Comparison of ENCODE assay signal across 20 mouse cellular contexts in genomic region chr14:71674564-71674963, GRCm38 (mm10).
DNase-seq lines count a peak whose midpoint lies in the region; ATAC-seq and TF ChIP-seq lines count a peak whose summit lies in the region.
"Had no signal": no experiment of that assay in that cellular context is flagged by ENCODE, and none has a peak within 500 bp of the region (broad histone marks: within the 10 kb centered on the region; RNA-seq: fewer than 3 reads in every experiment).

No protein-coding gene starts in this region.

- WGBS in forebrain, embryonic 16.5 days: 27% methylated on average over 4 of the region's 4 CpGs
- WGBS in forebrain, postnatal 0 days: 30% methylated on average over 4 of the region's 4 CpGs
- 63% methylated on average over 4 of the region's 4 CpGs for WGBS in hindbrain, embryonic 15.5 days
- 58% methylated on average over 4 of the region's 4 CpGs for WGBS in hindbrain, postnatal 0 days
- 48% methylated on average over 4 of the region's 4 CpGs for WGBS in midbrain, embryonic 16.5 days
- WGBS in midbrain, embryonic 11.5 days: 88% methylated on average over 4 of the region's 4 CpGs
- WGBS in midbrain, postnatal 0 days: 56% methylated on average over 4 of the region's 4 CpGs

- ATAC-seq in forebrain, embryonic 16.5 days: 0 out of 2 replicates have a peak, but pooled peaks have one; percentile 50
- no peak for ATAC-seq in forebrain, postnatal 0 days
- ATAC-seq in hindbrain, embryonic 15.5 days (ENCODE audit: low FRiP score, low read depth): no peak
- ATAC-seq in hindbrain, postnatal 0 days: no peak
- no peak for ATAC-seq in midbrain, embryonic 16.5 days
- ATAC-seq in midbrain, embryonic 11.5 days (ENCODE audit: low FRiP score): no peak
- ATAC-seq in midbrain, postnatal 0 days (ENCODE audit: low FRiP score): no peak
- ATAC-seq: CD4-positive, CD25-positive, alpha-beta regulatory T cell, adult 4 months; intestine, embryonic 15.5 days had no signal

- H3K4me1 ChIP-seq in forebrain, embryonic 16.5 days (replicated peaks; ENCODE audit: control insufficient read depth, insufficient read depth, low read length): peaks cover 9% of the 10 kb centered on the region
- H3K4me1 ChIP-seq in forebrain, postnatal 0 days (ENCODE audit: insufficient read depth): no peaks in the 10 kb centered on the region; the same call in 1 of the 2 replicates
- peaks cover 17% of the 10 kb centered on the region for H3K4me1 ChIP-seq in hindbrain, embryonic 15.5 days (replicated peaks)
- H3K4me1 ChIP-seq in hindbrain, postnatal 0 days (ENCODE audit: insufficient read depth, low read length): no peaks in the 10 kb centered on the region
- peaks cover 4% of the 10 kb centered on the region for H3K4me1 ChIP-seq in midbrain, embryonic 16.5 days (ENCODE audit: control insufficient read depth, insufficient read depth, low read length)
- H3K4me1 ChIP-seq in midbrain, embryonic 11.5 days (ENCODE audit: control insufficient read depth, insufficient read depth, low read length): no peaks in the 10 kb centered on the region
- H3K4me1 ChIP-seq in midbrain, postnatal 0 days (ENCODE audit: insufficient read depth, low read length): peaks cover 3% of the 10 kb centered on the region; the same call in 1 of the 2 replicates
- H3K4me1 ChIP-seq: embryonic facial prominence, embryonic 13.5 days; heart, embryonic 12.5 days; heart, embryonic 15.5 days; hindbrain, embryonic 10.5 days; intestine, embryonic 15.5 days had no signal

- H3K4me2 ChIP-seq in forebrain, embryonic 16.5 days (ENCODE audit: low read length): no peak overlapping the region
- no peak overlapping the region for H3K4me2 ChIP-seq in forebrain, postnatal 0 days (ENCODE audit: low read depth)
- H3K4me2 ChIP-seq in hindbrain, embryonic 15.5 days: no peak overlapping the region
- H3K4me2 ChIP-seq in hindbrain, postnatal 0 days (ENCODE audit: low read depth, low read length): no peak overlapping the region
- H3K4me2 ChIP-seq in midbrain, embryonic 16.5 days (ENCODE audit: low read length): no peak overlapping the region
- H3K4me2 ChIP-seq in midbrain, embryonic 11.5 days: no peak overlapping the region
- no peak overlapping the region for H3K4me2 ChIP-seq in midbrain, postnatal 0 days (ENCODE audit: low read depth, low read length, poor library complexity, severe bottlenecking)
- H3K4me2 ChIP-seq: embryonic facial prominence, embryonic 13.5 days; heart, embryonic 12.5 days; heart, embryonic 15.5 days; intestine, embryonic 15.5 days had no signal

- no peak for TF ChIP-seq CTCF in forebrain, postnatal 0 days (IDR thresholded peaks at IDR 0.05; ENCODE audit: low read depth)
- TF ChIP-seq CTCF in hindbrain, postnatal 0 days (IDR thresholded peaks at IDR 0.05; ENCODE audit: low read depth): no peak
- TF ChIP-seq CTCF in midbrain, postnatal 0 days (IDR thresholded peaks at IDR 0.05): no peak

- no peaks in the 10 kb centered on the region for H3K36me3 ChIP-seq in forebrain, embryonic 16.5 days (ENCODE audit: control insufficient read depth, insufficient read depth)
- H3K36me3 ChIP-seq in forebrain, postnatal 0 days (ENCODE audit: insufficient read depth): no peaks in the 10 kb centered on the region
- H3K36me3 ChIP-seq in hindbrain, embryonic 15.5 days: no peaks in the 10 kb centered on the region
- no peaks in the 10 kb centered on the region for H3K36me3 ChIP-seq in hindbrain, postnatal 0 days (ENCODE audit: insufficient read depth, low read length)
- no peaks in the 10 kb centered on the region for H3K36me3 ChIP-seq in midbrain, embryonic 16.5 days (ENCODE audit: control insufficient read depth, insufficient read depth, low read length)
- H3K36me3 ChIP-seq in midbrain, embryonic 11.5 days (ENCODE audit: control insufficient read depth, insufficient read depth, low read length): no peaks in the 10 kb centered on the region
- no peaks in the 10 kb centered on the region for H3K36me3 ChIP-seq in midbrain, postnatal 0 days (ENCODE audit: insufficient read depth, low read length)
- H3K36me3 ChIP-seq: embryonic facial prominence, embryonic 10.5 days; embryonic facial prominence, embryonic 13.5 days; heart, embryonic 12.5 days; heart, embryonic 15.5 days; hindbrain, embryonic 10.5 days; intestine, embryonic 15.5 days had no signal

- no peak overlapping the region for H3K4me3 ChIP-seq in forebrain, embryonic 16.5 days (replicated peaks; ENCODE audit: low read length)
- H3K4me3 ChIP-seq in forebrain, postnatal 0 days (ENCODE audit: low read depth, low read length): no peak overlapping the region
- H3K4me3 ChIP-seq in hindbrain, embryonic 15.5 days: no peak overlapping the region
- no peak overlapping the region for H3K4me3 ChIP-seq in hindbrain, postnatal 0 days (ENCODE audit: low read length)
- H3K4me3 ChIP-seq in midbrain, embryonic 16.5 days (ENCODE audit: low read depth, low read length): no peak overlapping the region
- H3K4me3 ChIP-seq in midbrain, embryonic 11.5 days (ENCODE audit: low read depth, low read length): no peak overlapping the region
- no peak overlapping the region for H3K4me3 ChIP-seq in midbrain, postnatal 0 days (ENCODE audit: low read depth, low read length)
- H3K4me3 ChIP-seq: embryonic facial prominence, embryonic 10.5 days; embryonic facial prominence, embryonic 13.5 days; erythroblast, embryonic 14.5 days; heart, embryonic 12.5 days; heart, embryonic 15.5 days; hindbrain, embryonic 10.5 days; intestine, embryonic 15.5 days had no signal

- no peaks in the 10 kb centered on the region for H3K27me3 ChIP-seq in forebrain, embryonic 16.5 days (replicated peaks; ENCODE audit: control insufficient read depth, insufficient read depth, low read length)
- H3K27me3 ChIP-seq in forebrain, postnatal 0 days (ENCODE audit: insufficient read depth, low read length): no peaks in the 10 kb centered on the region
- H3K27me3 ChIP-seq in hindbrain, embryonic 15.5 days: no peaks in the 10 kb centered on the region
- no peaks in the 10 kb centered on the region for H3K27me3 ChIP-seq in hindbrain, postnatal 0 days (ENCODE audit: insufficient read depth, low read length)
- H3K27me3 ChIP-seq in midbrain, embryonic 16.5 days (ENCODE audit: control insufficient read depth, insufficient read depth, low read depth, low read length): no peaks in the 10 kb centered on the region
- H3K27me3 ChIP-seq in midbrain, embryonic 11.5 days (ENCODE audit: control insufficient read depth, insufficient read depth, low read length): no peaks in the 10 kb centered on the region
- no peaks in the 10 kb centered on the region for H3K27me3 ChIP-seq in midbrain, postnatal 0 days (ENCODE audit: insufficient read depth, low read length)
- H3K27me3 ChIP-seq: heart, embryonic 12.5 days; heart, embryonic 15.5 days; intestine, embryonic 15.5 days had no signal

- H3K9me3 ChIP-seq in forebrain, embryonic 16.5 days (ENCODE audit: control insufficient read depth, low read length): no peaks in the 10 kb centered on the region
- H3K9me3 ChIP-seq in forebrain, postnatal 0 days (ENCODE audit: low read length): no peaks in the 10 kb centered on the region
- no peaks in the 10 kb centered on the region for H3K9me3 ChIP-seq in hindbrain, embryonic 15.5 days
- no peaks in the 10 kb centered on the region for H3K9me3 ChIP-seq in hindbrain, postnatal 0 days (ENCODE audit: low read length)
- H3K9me3 ChIP-seq in midbrain, embryonic 16.5 days (replicated peaks; ENCODE audit: control insufficient read depth, low read length, poor library complexity, severe bottlenecking): no peaks in the 10 kb centered on the region
- no peaks in the 10 kb centered on the region for H3K9me3 ChIP-seq in midbrain, embryonic 11.5 days (ENCODE audit: control insufficient read depth, low read length)
- no peaks in the 10 kb centered on the region for H3K9me3 ChIP-seq in midbrain, postnatal 0 days (ENCODE audit: low read length)
- H3K9me3 ChIP-seq: embryonic facial prominence, embryonic 10.5 days; embryonic facial prominence, embryonic 13.5 days; heart, embryonic 12.5 days; heart, embryonic 15.5 days; hindbrain, embryonic 10.5 days; intestine, embryonic 15.5 days had no signal

- no peak for DNase-seq in forebrain, postnatal 0 days
- no peak for DNase-seq in hindbrain, postnatal 0 days (ENCODE audit: low spot score)
- no peak for DNase-seq in midbrain, embryonic 11.5 days (ENCODE audit: low spot score, missing footprints)
- DNase-seq in midbrain, postnatal 0 days (ENCODE audit: low spot score): peak; percentile 4
- DNase-seq in thymus, postnatal 0 days (ENCODE audit: low spot score): no peak
- DNase-seq: adrenal gland, adult 2 months; adrenal gland, postnatal 14 days; embryo, embryonic 11 days; gastrocnemius, postnatal 25 days had no signal

- no peak overlapping the region for H3K9ac ChIP-seq in forebrain, embryonic 16.5 days (replicated peaks; ENCODE audit: low read depth, low read length)
- no peak overlapping the region for H3K9ac ChIP-seq in forebrain, postnatal 0 days
- H3K9ac ChIP-seq in hindbrain, embryonic 15.5 days: no peak overlapping the region
- no peak overlapping the region for H3K9ac ChIP-seq in hindbrain, postnatal 0 days (replicated peaks; ENCODE audit: low read length)
- no peak overlapping the region for H3K9ac ChIP-seq in midbrain, embryonic 16.5 days (ENCODE audit: low read depth, low read length)
- no peak overlapping the region for H3K9ac ChIP-seq in midbrain, embryonic 11.5 days (ENCODE audit: low read length)
- H3K9ac ChIP-seq in midbrain, postnatal 0 days (replicated peaks; ENCODE audit: low read length, poor library complexity, severe bottlenecking): no peak overlapping the region
- H3K9ac ChIP-seq: embryonic facial prominence, embryonic 13.5 days; heart, embryonic 12.5 days; heart, embryonic 15.5 days; intestine, embryonic 15.5 days had no signal

- H3K27ac ChIP-seq in forebrain, embryonic 16.5 days (ENCODE audit: low read length): no peak overlapping the region
- H3K27ac ChIP-seq in forebrain, postnatal 0 days (ENCODE audit: low read depth, low read length): no peak overlapping the region
- H3K27ac ChIP-seq in hindbrain, embryonic 15.5 days (replicated peaks): peak overlapping the region; percentile 33; the same call in 1 of the 2 replicates
- no peak overlapping the region for H3K27ac ChIP-seq in hindbrain, postnatal 0 days
- H3K27ac ChIP-seq in midbrain, embryonic 16.5 days (ENCODE audit: low read length): 0 out of 2 replicates have a peak overlapping the region, but pooled peaks have one; percentile 18
- no peak overlapping the region for H3K27ac ChIP-seq in midbrain, embryonic 11.5 days (ENCODE audit: low read depth, low read length)
- no peak overlapping the region for H3K27ac ChIP-seq in midbrain, postnatal 0 days (ENCODE audit: low read depth, low read length)
- H3K27ac ChIP-seq: embryonic facial prominence, embryonic 10.5 days; embryonic facial prominence, embryonic 13.5 days; heart, embryonic 15.5 days; hindbrain, embryonic 10.5 days; intestine, embryonic 15.5 days had no signal

Comparison
In these comparisons a context has a peak if more than half of its experiments do, and no peak if none do; other contexts are left out.
1. H3K27ac ChIP-seq: peak in hindbrain, embryonic 15.5 days (single experiment) and midbrain, embryonic 16.5 days (single experiment); none in forebrain, embryonic 16.5 days (single experiment), forebrain, postnatal 0 days (single experiment), hindbrain, postnatal 0 days (single experiment), midbrain, embryonic 11.5 days (single experiment) and midbrain, postnatal 0 days (single experiment).